Mouse (Mus musculus) thymus, adult 2 months (tissue): ENCODE data around the gene Tinagl1.

ENCODE experiments used
- CTCF ChIP-seq: fragments of 200-500 bp; IDR thresholded peaks from 2 replicates; pipeline ENCODE4 v1.5.1; 2012; ENCODE audit warnings: mild to moderate bottlenecking, control low read depth, low read length, moderate library complexity, borderline replicate concordance; ENCODE audit not compliant: control insufficient read depth, poor library complexity, insufficient read depth; ENCODE audit errors: extremely low read depth
- POLR2A ChIP-seq: fragments of 200-500 bp; IDR thresholded peaks from 2 replicates; pipeline ENCODE4 v1.6.1; 2012; ENCODE audit warnings: mild to moderate bottlenecking, low read length, control low read depth, moderate library complexity; ENCODE audit not compliant: control insufficient read depth, poor library complexity, insufficient read depth; ENCODE audit errors: extremely low read depth

DNA sequence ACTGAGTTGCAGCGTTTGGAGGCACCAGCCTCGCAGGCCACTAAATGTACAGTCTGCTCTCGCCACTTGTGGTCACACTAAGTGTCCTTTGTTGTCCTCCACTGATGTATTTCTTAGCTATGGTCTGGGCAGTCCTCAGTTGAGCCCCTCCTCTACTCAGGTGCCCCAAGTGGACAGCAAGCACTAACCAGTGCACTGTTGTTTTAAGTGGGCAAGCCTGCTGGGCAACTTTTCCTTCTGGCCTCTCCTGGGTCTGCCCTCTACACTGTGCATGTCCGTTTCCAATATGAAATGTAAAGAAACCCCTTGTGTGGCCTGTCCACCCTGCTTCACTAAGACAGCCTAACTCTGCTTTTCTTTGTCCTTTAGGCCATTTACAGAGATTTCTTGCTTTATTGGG, 50.8 kb downstream of the Tinagl1 start:
- TF ChIP-seq CTCF (no peak), POLR2A (no peak)
